Mouse (Mus musculus) heart, embryonic 10.5 days (tissue): ENCODE data around the gene Tmigd3. TPM values are rescaled to one million over a fixed set of nuclear protein-coding genes. Genes with fewer than 3 reads are reported as not detected.
A peak's percentile ranks its signal among the peaks of the same experiment; 100 is the strongest.

ENCODE experiments used
- DNase-seq: peaks from one replicate; pipeline ENCODE4 v3.0.0-alpha.2; 2017; ENCODE audit warnings: low spot score
- H3K27ac ChIP-seq: fragments of 300-500 bp; sonication (generic); 2 replicates; pipeline ENCODE4 v1.5.1; 2016; ENCODE audit warnings: mild to moderate bottlenecking
- H3K27me3 ChIP-seq: fragments of 300-500 bp; sonication (generic); 2 replicates; pipeline ENCODE4 v1.6.1; 2016; ENCODE audit warnings: mild to moderate bottlenecking; ENCODE audit not compliant: poor library complexity, insufficient read depth, severe bottlenecking
- H3K36me3 ChIP-seq: fragments of 300-500 bp; sonication (generic); 2 replicates; pipeline ENCODE4 v1.6.1; 2016; ENCODE audit warnings: mild to moderate bottlenecking, moderate library complexity
- H3K4me1 ChIP-seq: fragments of 300-500 bp; sonication (generic); 2 replicates; pipeline ENCODE4 v1.6.1; 2016; ENCODE audit warnings: mild to moderate bottlenecking
- H3K4me3 ChIP-seq: fragments of 300-500 bp; sonication (generic); 2 replicates; pipeline ENCODE4 v1.5.1; 2016; ENCODE audit warnings: mild to moderate bottlenecking, moderate library complexity
- H3K9me3 ChIP-seq: fragments of 300-500 bp; sonication (generic); 2 replicates; pipeline ENCODE4 v1.6.1; 2016; ENCODE audit warnings: mild to moderate bottlenecking, moderate library complexity
- WGBS: fragments of 180-500 bp; shearing (Covaris S2); methylation state at CpG from one replicate; pipeline ENCODE4 v1.1.7; 2016; 5-methylcytosine and 5-hydroxymethylcytosine counted together
- polyA plus RNA-seq: library from polyadenylated mRNA; unstranded; fragments of >200 nt; fragmentation: Nextera tagmentation; extraction: Ambion mirVana; gene quantifications from 2 replicates; pipeline ENCODE4 v1.2.1, GENCODE M21; 2016

Tmigd3 gene
- polyA plus RNA-seq, 1 experiment from 2014 or later: 0.73 TPM

DNA sequence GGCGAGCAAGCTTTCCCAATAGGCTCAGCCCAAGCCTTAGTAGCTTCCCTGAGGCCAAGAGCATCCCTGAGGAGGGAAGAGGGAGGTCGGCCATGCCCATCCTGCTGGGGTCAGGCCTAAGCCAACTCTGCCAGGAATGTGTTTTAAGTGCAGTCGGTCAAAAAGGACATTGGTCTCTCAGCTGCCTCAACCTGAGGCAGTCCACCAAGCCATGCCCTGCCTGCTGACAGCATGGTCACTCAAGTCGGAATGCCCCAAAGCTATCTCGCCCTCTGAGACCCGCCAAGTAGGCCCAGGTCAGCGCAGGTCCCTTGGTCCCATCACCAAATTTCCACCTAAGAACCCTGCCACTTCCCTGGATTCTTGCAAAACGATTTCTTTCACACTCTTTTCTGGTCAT lies 8.0 kb downstream of the Tmigd3 start:
- 78% methylated on average over 8 of the region's 8 CpGs for WGBS

DNA sequence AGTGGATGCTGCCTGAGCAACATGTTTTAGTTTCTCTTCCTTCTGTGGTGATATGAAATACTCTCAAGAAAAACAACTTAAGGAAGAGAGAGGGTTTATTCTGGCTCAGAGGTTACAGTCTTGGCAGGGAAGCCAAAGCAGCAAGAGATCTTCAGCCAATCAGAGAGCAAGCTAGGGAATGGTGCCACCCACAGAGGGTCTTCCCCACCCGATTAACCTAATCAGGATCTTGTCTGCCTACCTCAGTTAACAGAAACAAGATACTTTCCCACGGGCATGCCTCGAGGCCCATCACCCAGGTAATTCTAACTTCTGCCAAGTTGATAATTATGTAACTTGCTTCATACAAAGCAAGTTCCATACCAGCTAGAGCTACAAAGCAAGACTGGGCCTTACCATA lies 9.7 kb downstream of the Tmigd3 start:
- Histone ChIP-seq H3K36me3 (no peaks in the 10 kb centered on the region), H3K9me3 (no peaks in the 10 kb centered on the region), H3K27ac (no peak overlapping the region), H3K4me3 (no peak overlapping the region), H3K4me1 (peaks cover 7% of the 10 kb centered on the region), H3K27me3 (peaks cover 4% of the 10 kb centered on the region; the same call in 1 of the 2 replicates)
- 54% methylated on average over 3 of the region's 3 CpGs for WGBS
- DNase-seq: no peak

More for the DNA sequence above, 8.0 kb downstream of the Tmigd3 start:
- Histone ChIP-seq H3K27ac (no peak overlapping the region), H3K4me3 (no peak overlapping the region), H3K27me3 (peaks cover 4% of the 10 kb centered on the region; the same call in 1 of the 2 replicates), H3K9me3 (no peaks in the 10 kb centered on the region), H3K36me3 (no peaks in the 10 kb centered on the region), H3K4me1 (peaks cover 7% of the 10 kb centered on the region)
- no peak for DNase-seq

DNA sequence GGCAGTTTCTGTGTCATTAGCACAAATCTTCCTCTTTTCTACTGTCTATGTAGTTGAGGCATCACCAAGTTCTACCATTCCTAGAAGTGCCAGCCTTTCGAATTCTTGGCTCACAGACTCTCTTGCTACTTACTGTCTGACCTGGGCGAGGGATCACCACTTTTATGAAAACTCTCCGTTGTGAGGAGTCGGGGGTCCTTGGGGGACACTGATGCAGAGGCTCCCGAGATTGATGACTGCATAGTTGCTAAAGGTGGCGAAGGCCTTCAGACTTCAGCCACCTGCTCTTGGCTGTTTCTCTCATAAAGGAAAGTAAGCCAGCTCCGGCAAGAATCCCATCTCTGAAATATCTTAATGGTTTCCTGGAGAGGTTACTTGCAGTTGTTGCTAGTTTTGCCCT lies 11.4 kb downstream of the Tmigd3 start:
- Histone ChIP-seq H3K4me1 (no peaks in the 10 kb centered on the region), H3K27ac (no peak overlapping the region), H3K36me3 (no peaks in the 10 kb centered on the region), H3K27me3 (peaks cover 4% of the 10 kb centered on the region; the same call in 1 of the 2 replicates), H3K9me3 (no peaks in the 10 kb centered on the region), H3K4me3 (no peak overlapping the region)
- 84% methylated on average over 7 of the region's 7 CpGs for WGBS
- no peak for DNase-seq

DNA sequence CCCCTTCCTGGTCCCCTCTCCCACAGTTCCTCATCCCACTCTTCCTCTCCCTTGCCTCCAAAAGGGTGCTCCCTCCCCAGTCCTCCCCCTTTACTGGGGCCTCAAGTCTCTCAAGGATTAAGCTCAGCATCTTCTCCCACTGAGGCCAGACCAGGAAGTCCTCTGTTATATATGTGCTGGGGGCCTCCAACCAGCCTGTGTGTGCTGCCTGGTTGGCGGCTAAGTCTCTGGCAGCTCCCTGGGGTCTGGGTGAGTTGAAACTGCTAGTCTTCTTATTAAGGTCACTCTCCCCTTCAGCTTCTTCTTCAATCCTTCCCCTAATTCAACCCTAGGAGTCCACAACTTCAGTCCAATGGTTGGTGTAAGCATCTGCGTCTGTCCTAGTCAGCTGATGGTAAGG lies 12.4 kb downstream of the Tmigd3 start:
- no peaks in the 10 kb centered on the region; the same call in 1 of the 2 replicates for H3K27me3 ChIP-seq
- H3K9me3 ChIP-seq: no peaks in the 10 kb centered on the region
- no peak for DNase-seq
- WGBS: 89% methylated on average over 2 of the region's 2 CpGs
- H3K4me1 ChIP-seq: no peaks in the 10 kb centered on the region
- H3K36me3 ChIP-seq: no peaks in the 10 kb centered on the region
- H3K27ac ChIP-seq: no peak overlapping the region
- no peak overlapping the region for H3K4me3 ChIP-seq

DNA sequence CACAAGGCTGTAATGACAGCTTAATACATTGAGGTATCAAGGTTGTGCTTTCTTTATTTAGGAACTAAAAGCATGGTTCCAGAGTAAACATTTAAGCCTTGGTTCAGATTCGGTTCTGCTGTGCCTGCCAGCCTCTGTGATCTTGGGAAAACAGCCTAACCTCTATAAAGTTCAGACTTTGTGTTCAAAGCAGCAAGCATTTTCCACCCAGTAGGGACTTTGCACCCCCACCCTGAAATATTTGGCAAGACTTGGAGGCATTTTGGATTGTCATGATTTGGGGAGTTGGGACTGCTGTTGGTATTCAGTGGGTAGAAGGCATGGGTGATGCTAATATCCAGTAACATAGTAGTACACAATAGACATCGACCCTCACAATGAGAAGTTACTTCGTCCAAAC lies 18.3 kb downstream of the Tmigd3 start:
- no peaks in the 10 kb centered on the region for H3K9me3 ChIP-seq
- H3K27me3 ChIP-seq: no peaks in the 10 kb centered on the region
- peak; percentile 14 for DNase-seq
- no peak overlapping the region for H3K4me3 ChIP-seq
- no peaks in the 10 kb centered on the region for H3K36me3 ChIP-seq
- 81% methylated on average over 3 of the region's 3 CpGs for WGBS
- H3K4me1 ChIP-seq: peaks cover 30% of the 10 kb centered on the region
- no peak overlapping the region for H3K27ac ChIP-seq

DNA sequence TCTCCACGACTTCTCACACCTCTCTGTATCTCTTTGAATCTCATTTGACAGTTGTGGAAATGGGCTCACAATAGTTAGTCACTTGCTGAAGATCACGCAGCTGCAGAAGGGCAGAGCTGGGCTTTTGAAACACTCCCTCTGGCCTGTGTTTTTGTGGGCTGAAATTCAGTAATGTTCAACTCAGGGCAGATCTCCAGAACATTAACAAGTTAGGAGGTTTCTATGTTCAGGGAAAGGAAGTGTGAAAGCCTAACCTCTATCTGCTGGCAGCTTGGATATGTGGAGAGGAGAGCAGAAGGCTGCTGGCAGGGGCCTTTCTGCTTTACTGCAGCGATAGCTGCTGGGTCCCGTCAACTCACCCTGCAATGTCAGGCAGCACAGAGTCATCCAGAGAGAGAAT lies 19.5 kb downstream of the Tmigd3 start:
- Histone ChIP-seq H3K4me3 (no peak overlapping the region), H3K27me3 (no peaks in the 10 kb centered on the region), H3K9me3 (no peaks in the 10 kb centered on the region), H3K4me1 (peaks cover 43% of the 10 kb centered on the region), H3K27ac (no peak overlapping the region), H3K36me3 (no peaks in the 10 kb centered on the region)
- DNase-seq: peak; percentile 68
- WGBS: 56% methylated on average over 4 of the region's 4 CpGs

DNA sequence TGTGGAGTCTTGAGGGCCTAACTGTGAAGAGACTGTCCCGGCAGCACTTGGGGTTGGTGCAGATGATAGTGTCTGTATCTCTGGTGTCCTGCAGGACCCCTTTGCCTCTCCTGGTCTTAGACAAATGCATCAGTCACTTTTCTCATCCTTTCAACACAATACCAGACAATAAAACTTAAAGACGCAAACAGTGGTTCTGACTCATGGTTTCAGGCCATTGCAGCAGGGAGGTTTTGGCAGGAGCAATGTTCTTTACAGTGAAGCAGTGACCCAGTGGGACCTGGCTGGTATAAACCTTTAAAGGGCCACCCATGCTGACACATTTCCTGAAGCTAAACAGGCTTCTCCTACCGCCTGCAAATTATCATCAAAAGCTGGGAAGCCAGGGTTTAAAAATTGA lies 20.4 kb downstream of the Tmigd3 start:
- WGBS: 60% methylated on average over 3 of the region's 3 CpGs
- H3K4me3 ChIP-seq: no peak overlapping the region
- peaks cover 44% of the 10 kb centered on the region for H3K4me1 ChIP-seq
- no peaks in the 10 kb centered on the region for H3K27me3 ChIP-seq
- H3K9me3 ChIP-seq: no peaks in the 10 kb centered on the region
- H3K36me3 ChIP-seq: no peaks in the 10 kb centered on the region
- H3K27ac ChIP-seq: no peak overlapping the region; the same call in 1 of the 2 replicates
- DNase-seq: peak; percentile 46

DNA sequence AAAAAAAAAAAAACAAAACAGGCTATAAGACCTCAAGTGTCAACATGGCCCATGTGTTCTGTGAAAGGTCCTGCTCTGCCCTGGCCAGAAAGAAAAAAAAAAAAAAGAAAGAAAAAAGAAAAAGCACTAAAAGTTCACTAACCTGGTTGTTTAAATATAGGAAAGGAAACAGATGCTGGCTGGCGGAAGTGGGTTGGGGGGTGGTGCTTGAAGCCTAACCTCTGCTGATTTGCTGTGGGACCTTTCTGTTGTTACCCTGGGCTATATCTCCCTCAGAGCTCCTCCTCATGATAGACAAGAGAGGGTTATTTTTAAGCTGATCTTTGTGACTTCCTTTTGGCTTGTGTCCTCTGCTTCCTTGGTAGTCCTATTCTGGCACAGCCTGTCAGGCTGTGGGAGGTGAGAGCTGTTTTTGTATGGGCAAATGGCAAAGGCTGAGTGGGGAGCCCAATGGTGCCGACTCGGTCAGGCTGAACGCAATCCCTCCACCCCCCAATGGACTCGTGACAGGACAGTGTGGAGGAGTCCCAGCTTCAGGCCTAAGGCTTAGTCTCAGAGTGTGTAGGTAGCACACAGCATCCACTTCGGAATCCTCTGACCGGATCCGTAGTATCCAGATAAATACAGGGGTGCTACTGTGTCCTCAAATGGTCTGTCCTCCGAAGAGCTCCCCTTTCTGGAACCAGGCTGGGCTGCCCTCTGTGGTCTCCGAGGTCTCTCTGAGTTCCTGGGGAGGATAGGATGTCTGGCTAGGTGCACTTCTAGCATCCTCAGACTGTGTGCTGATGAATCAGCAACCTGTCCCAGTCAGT lies 21.3 kb downstream of the Tmigd3 start:
- H3K36me3 ChIP-seq: no peaks in the 10 kb centered on the region
- H3K4me1 ChIP-seq: peaks cover 44% of the 10 kb centered on the region
- 70% methylated on average over 10 of the region's 10 CpGs for WGBS
- no peaks in the 10 kb centered on the region for H3K9me3 ChIP-seq
- H3K4me3 ChIP-seq: no peak overlapping the region
- no peaks in the 10 kb centered on the region for H3K27me3 ChIP-seq
- peak; percentile 73 for DNase-seq
- peak overlapping the region; percentile 47; the same call in 1 of the 2 replicates for H3K27ac ChIP-seq

DNA sequence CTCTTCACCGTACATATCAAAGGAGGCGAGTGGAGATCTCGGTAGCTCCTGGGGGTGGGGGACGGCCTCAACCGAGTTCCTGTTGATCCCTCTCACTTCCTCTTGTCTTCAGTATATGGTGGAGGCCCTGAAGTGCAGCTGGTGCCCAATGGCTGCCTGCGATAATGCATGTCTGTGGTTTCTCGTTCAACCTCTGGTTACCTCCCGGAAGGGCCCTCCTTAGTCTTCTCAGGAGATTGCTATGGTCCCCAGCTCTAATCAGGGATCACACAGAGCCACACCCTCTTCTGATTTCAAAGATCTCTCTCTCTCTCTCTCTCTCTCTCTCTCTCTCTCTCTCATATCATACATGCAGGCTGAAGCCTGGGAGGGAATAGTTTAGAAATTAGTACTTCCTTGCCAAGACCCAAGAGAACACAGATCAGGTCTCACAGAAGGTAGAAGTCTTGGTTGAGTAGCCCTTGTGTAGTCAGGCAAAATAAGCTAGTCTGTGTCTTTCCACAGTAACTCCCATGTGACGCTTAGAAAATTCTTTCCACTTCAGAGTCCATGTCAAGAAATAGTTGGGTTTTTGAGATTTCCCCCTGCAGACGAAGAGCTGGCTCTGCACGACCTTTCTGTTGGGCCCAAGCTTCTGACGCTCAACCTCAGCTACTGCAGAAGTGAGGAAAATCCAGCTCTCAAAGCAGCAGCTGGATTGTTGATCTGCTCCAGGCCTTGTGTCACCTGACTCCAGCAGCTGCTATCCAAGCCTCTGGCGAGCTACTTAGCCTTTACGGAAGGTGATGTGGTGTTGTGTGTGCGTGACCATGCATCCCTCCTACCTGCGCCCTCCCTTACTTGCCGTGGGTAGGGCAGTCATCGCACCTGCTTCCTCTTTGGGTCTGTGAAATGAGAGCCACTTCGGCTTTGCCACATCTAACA lies 22.1 kb downstream of the Tmigd3 start:
- no peaks in the 10 kb centered on the region for H3K36me3 ChIP-seq
- H3K9me3 ChIP-seq: no peaks in the 10 kb centered on the region
- WGBS: 70% methylated on average over 19 of the region's 19 CpGs
- H3K4me3 ChIP-seq: no peak overlapping the region
- no peaks in the 10 kb centered on the region for H3K27me3 ChIP-seq
- H3K27ac ChIP-seq: peak overlapping the region; percentile 47; the same call in 1 of the 2 replicates
- DNase-seq: peak; percentile 78
- peaks cover 44% of the 10 kb centered on the region for H3K4me1 ChIP-seq

DNA sequence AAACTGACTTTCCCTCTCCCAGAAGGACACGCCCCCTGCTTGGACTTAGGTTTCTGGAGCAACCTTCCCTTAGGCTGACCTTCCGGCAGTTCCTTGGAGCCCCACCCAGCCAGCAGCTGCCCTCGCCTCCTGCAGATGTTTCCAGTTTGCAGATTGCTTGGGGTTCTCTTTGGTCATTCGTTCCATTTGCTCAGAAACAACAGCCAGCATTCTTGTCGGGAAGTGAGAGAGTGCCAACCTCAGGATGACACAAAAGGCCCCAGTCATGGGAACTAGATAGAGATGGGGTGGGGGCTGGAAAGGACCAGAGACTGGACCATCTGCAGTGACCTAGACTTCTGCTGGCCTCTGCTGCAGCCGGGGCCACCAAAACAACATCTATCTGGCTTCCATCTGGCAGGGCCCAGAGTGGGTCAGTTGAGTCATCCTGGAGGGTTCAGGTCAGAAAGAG lies 23.3 kb downstream of the Tmigd3 start:
- Histone ChIP-seq H3K4me1 (peaks cover 46% of the 10 kb centered on the region), H3K36me3 (no peaks in the 10 kb centered on the region), H3K27me3 (no peaks in the 10 kb centered on the region), H3K4me3 (no peak overlapping the region), H3K27ac (peak overlapping the region; percentile 77; the same call in 1 of the 2 replicates), H3K9me3 (no peaks in the 10 kb centered on the region)
- peak; percentile 77 for DNase-seq
- WGBS: 46% methylated on average over 6 of the region's 6 CpGs

DNA sequence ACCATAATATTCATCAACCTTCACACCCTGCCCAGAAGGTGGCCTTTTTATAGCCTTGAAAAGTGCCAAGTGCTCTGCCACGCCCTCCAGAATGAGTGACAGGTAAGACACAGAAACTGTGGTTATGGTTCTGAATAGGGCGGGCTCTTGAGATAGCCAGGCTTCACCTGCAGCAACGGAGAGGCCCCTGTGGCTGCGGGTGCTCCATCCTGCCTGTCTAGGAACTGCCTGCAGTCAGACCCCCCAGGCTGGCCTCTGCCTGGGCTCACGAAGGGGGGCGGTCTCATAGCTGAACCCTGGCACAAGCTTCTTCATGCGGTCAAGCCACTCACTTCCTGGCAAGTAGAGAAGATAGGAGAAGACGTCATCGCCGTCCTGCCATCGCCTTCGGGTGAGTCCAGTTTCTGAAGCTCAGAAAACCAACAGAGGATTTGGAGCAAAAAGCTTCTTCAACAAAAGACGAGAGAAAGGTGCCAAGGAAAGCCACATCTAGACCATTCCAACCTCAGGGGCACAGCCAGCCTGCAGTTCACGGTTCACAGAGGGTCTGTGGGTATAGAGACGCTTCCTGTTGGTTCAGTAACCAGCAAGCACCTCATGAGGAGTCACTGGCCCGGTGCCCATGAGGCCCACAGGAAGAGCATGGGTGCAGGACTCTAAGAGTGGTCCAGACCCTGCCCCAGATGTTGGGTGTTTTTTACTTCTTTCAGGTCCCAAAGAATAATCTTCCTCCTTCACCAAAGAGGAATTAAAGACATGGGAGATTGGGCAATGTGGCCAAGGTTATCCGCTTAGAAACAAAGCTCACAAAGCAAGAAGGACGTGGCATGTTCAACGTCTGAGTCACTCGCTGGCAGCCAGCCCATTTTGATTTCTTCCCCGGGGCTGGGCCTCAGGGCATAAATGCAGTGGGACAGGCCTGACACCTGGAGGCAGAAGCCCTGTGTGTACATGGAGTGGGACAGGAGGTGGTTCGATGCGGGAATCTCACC lies 24.2 kb downstream of the Tmigd3 start:
- H3K27me3 ChIP-seq: no peaks in the 10 kb centered on the region
- H3K4me1 ChIP-seq: peaks cover 55% of the 10 kb centered on the region
- WGBS: 70% methylated on average over 23 of the region's 23 CpGs
- H3K4me3 ChIP-seq: no peak overlapping the region
- no peaks in the 10 kb centered on the region for H3K9me3 ChIP-seq
- DNase-seq: peak; percentile 93
- no peaks in the 10 kb centered on the region for H3K36me3 ChIP-seq
- H3K27ac ChIP-seq: peak overlapping the region; percentile 77

DNA sequence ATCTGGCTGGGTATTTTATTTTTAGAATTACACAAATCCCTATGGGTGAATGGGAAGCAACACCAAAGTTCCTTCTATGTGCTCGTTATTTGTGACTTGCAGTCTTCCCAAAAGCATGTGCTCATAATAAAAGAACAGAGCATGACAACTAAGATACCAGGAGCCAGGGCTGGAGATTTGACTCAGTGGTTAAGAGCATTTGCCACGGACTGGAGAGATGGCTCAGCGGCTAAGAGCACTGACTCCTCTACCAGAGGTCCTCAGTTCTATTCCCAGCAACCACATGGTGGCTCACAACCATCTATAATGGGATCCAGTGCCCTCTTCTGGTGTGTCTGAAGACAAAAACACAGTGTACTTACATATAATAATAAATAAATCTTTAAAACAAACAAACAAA lies 26.1 kb downstream of the Tmigd3 start:
- WGBS: 84% methylated on average over 3 of the region's 3 CpGs
- Histone ChIP-seq H3K4me1 (peaks cover 42% of the 10 kb centered on the region), H3K36me3 (no peaks in the 10 kb centered on the region), H3K27ac (no peak overlapping the region), H3K27me3 (peaks cover 12% of the 10 kb centered on the region), H3K9me3 (no peaks in the 10 kb centered on the region), H3K4me3 (no peak overlapping the region)
- peak; percentile 68 for DNase-seq
